Mouse (Mus musculus): ENCODE results near the gene Cfap58.

Gene Cfap58

GRCm38 (mm10) chr19:48079718-48080117 is 142.2 kb downstream of the Cfap58 start:
- DNase-seq (ENCODE audit: extremely low spot score, low spot score) = no peak

GRCm38 (mm10) chr19:48081456-48081855 is 144.0 kb downstream of the Cfap58 start:
- DNase-seq (ENCODE audit: extremely low spot score, low spot score) = no peak
